Mouse (Mus musculus) small intestine, adult 2 months (tissue): ENCODE measurements around the gene Supt5.
A peak's percentile ranks its signal among the peaks of the same experiment; 100 is the strongest.

ENCODE experiments used
- CTCF ChIP-seq: fragments of 200-500 bp; IDR thresholded peaks from 2 replicates; pipeline ENCODE4 v1.5.1; 2012; ENCODE audit warnings: low read depth, mild to moderate bottlenecking, control low read depth, inconsistent platforms, low read length, moderate library complexity, mixed read lengths; ENCODE audit not compliant: insufficient replicate concordance, insufficient read length; ENCODE audit errors: extremely low read depth
- POLR2A ChIP-seq: fragments of 200-500 bp; IDR thresholded peaks from 2 replicates; pipeline ENCODE4 v1.6.1; 2012; ENCODE audit warnings: low read depth, mild to moderate bottlenecking, control low read depth, inconsistent platforms, low read length, moderate library complexity

- peak; percentile 38; the same call in 1 of the 2 replicates for TF ChIP-seq CTCF
- no peak for TF ChIP-seq POLR2A
Observed at GRCm38 (mm10) chr7:28344637-28345036, 6.1 kb upstream of the Supt5 start.
